Comparison of ENCODE assay signal across 7 mouse cellular contexts in the genomic region with DNA sequence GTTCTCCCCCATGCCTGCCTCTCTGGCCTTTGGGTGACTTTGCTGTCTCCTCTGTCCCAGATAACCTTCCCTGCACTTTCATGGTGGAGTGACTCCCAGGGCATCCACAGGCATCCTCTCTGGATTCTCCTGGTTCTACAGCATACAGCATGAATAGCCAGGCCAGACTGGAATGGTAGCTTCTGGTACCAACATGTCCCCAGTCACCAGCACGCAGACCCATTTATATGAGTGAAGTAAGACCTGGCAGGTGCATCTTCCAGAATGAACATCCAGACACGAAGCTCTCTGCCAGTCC. TPM values are rescaled to one million over a fixed set of nuclear protein-coding genes. Genes with fewer than 3 reads are reported as not detected.
A peak's percentile ranks its signal among the peaks of the same experiment; 100 is the strongest.
DNase-seq lines count a peak whose midpoint lies in the region; ATAC-seq and TF ChIP-seq lines count a peak whose summit lies in the region.

No protein-coding gene starts in this region.

- no peak overlapping the region for H3K9ac ChIP-seq in intestine, embryonic 15.5 days

- DNase-seq in layer of hippocampus, adult 2 months (ENCODE audit: low spot score in 2 of 2) = no peak
- no peak for DNase-seq in layer of hippocampus, adult 9-10 months (ENCODE audit: low spot score)
- no peak for DNase-seq in forebrain, embryonic 10.5 days (ENCODE audit: extremely low spot score, low spot score)
- no peak for DNase-seq in T-cell, adult 2 months (ENCODE audit: low spot score)
- DNase-seq in thymus, postnatal 4 days = no peak

- ATAC-seq in intestine, embryonic 15.5 days = no peak

- H3K4me2 ChIP-seq in intestine, embryonic 15.5 days (replicated peaks) = peak overlapping the region; percentile 25

- TF ChIP-seq CTCF in layer of hippocampus, adult 2 months (conservative IDR thresholded peaks at IDR 0.05) = no peak
- no peak for TF ChIP-seq CTCF in olfactory bulb, adult 2 months (IDR thresholded peaks at IDR 0.05; ENCODE audit: insufficient read depth, low read depth, low read length)

- TF ChIP-seq POLR2A in olfactory bulb, adult 2 months (IDR thresholded peaks at IDR 0.05; ENCODE audit: insufficient read depth, low read depth, low read length) = no peak

- H3K36me3 ChIP-seq in forebrain, embryonic 10.5 days (replicated peaks) = peaks cover 38% of the 10 kb centered on the region
- H3K36me3 ChIP-seq in intestine, embryonic 15.5 days = no peaks in the 10 kb centered on the region

- H3K27ac ChIP-seq in layer of hippocampus, adult 2 months = peak overlapping the region; percentile 25; the same call in 1 of the 2 replicates
- peak overlapping the region; percentile 100; the same call in 1 of the 2 replicates for H3K27ac ChIP-seq in forebrain, embryonic 10.5 days
- H3K27ac ChIP-seq in intestine, embryonic 15.5 days = no peak overlapping the region
- H3K27ac ChIP-seq in olfactory bulb, adult 2 months (ENCODE audit: insufficient read depth, low read depth, low read length) = no peak overlapping the region

- H3K27me3 ChIP-seq in forebrain, embryonic 10.5 days (ENCODE audit: poor library complexity, severe bottlenecking) = no peaks in the 10 kb centered on the region
- H3K27me3 ChIP-seq in intestine, embryonic 15.5 days (replicated peaks) = no peaks in the 10 kb centered on the region

- no peaks in the 10 kb centered on the region for H3K9me3 ChIP-seq in forebrain, embryonic 10.5 days
- no peaks in the 10 kb centered on the region for H3K9me3 ChIP-seq in intestine, embryonic 15.5 days

- H3K4me3 ChIP-seq in layer of hippocampus, adult 2 months = peak overlapping the region; percentile 86
- peak overlapping the region; percentile 94 for H3K4me3 ChIP-seq in forebrain, embryonic 10.5 days
- no peak overlapping the region for H3K4me3 ChIP-seq in intestine, embryonic 15.5 days (replicated peaks)
- peak overlapping the region; percentile 16 for H3K4me3 ChIP-seq in olfactory bulb, adult 2 months (ENCODE audit: insufficient read depth, low read depth, low read length)

- WGBS in forebrain, embryonic 10.5 days = 88% methylated on average over 2 of the region's 2 CpGs
- WGBS in intestine, embryonic 15.5 days = 71% methylated on average over 2 of the region's 2 CpGs
- 52% methylated on average over 2 of the region's 2 CpGs for WGBS in olfactory bulb, adult 2 months

- peaks cover 60% of the 10 kb centered on the region for H3K4me1 ChIP-seq in forebrain, embryonic 10.5 days
- H3K4me1 ChIP-seq in intestine, embryonic 15.5 days (replicated peaks) = peaks cover 19% of the 10 kb centered on the region
- H3K4me1 ChIP-seq in olfactory bulb, adult 2 months (ENCODE audit: control insufficient read depth, insufficient read depth, low read length) = peaks cover 29% of the 10 kb centered on the region

RNA-seq across cellular contexts. Expression of gene Dennd2a, which starts 2.1 kb away (rescaled TPM):
- 10 to 100 TPM; 37.0 to 38.2 TPM for total RNA-seq in layer of hippocampus, adult 2 months (2021)
- polyA plus RNA-seq in forebrain, embryonic 10.5 days (2016; fragmentation: Nextera tagmentation; extraction: Ambion mirVana) = 32.8 and 33.4 TPM in 2 replicates
- polyA plus RNA-seq in intestine, embryonic 15.5 days (2015; fragmentation: Nextera tagmentation; extraction: Ambion mirVana) = 11.7 and 12.3 TPM in 2 replicates
- not detected in 2 replicates for polyA plus RNA-seq in olfactory bulb, adult 2 months (2012; ENCODE audit: insufficient read depth, insufficient read length, low replicate concordance, missing spikeins)

RNA-seq across cellular contexts. Expression of gene Adck2, which starts 18.1 kb away (rescaled TPM):
- 10 to 100 TPM; 27.5 to 32.0 TPM for total RNA-seq in layer of hippocampus, adult 2 months (2021)
- 19.1 and 22.1 TPM in 2 replicates for polyA plus RNA-seq in forebrain, embryonic 10.5 days (2016; fragmentation: Nextera tagmentation; extraction: Ambion mirVana)
- 28.0 and 29.1 TPM in 2 replicates for polyA plus RNA-seq in intestine, embryonic 15.5 days (2015; fragmentation: Nextera tagmentation; extraction: Ambion mirVana)
- not detected in 2 replicates for polyA plus RNA-seq in olfactory bulb, adult 2 months (2012; ENCODE audit: insufficient read depth, insufficient read length, low replicate concordance, missing spikeins)

RNA-seq across cellular contexts. Expression of gene Gm42420, which starts 30.0 kb away (rescaled TPM):
- total RNA-seq in layer of hippocampus, adult 2 months (2021) = not detected
- 0.74 TPM in 1 of 2 replicates, not detected in the other for polyA plus RNA-seq in forebrain, embryonic 10.5 days (2016; fragmentation: Nextera tagmentation; extraction: Ambion mirVana)
- polyA plus RNA-seq in intestine, embryonic 15.5 days (2015; fragmentation: Nextera tagmentation; extraction: Ambion mirVana) = 1.1 and 1.2 TPM in 2 replicates
- polyA plus RNA-seq in olfactory bulb, adult 2 months (2012; ENCODE audit: insufficient read depth, insufficient read length, low replicate concordance, missing spikeins) = not detected in 2 replicates

RNA-seq across cellular contexts. Expression of gene Ndufb2, which starts 36.8 kb away (rescaled TPM):
- total RNA-seq in layer of hippocampus, adult 2 months (2021) = 100 to 1,000 TPM; 167 to 192 TPM
- 253 and 270 TPM in 2 replicates for polyA plus RNA-seq in forebrain, embryonic 10.5 days (2016; fragmentation: Nextera tagmentation; extraction: Ambion mirVana)
- polyA plus RNA-seq in intestine, embryonic 15.5 days (2015; fragmentation: Nextera tagmentation; extraction: Ambion mirVana) = 378 and 432 TPM in 2 replicates
- not detected in 2 replicates for polyA plus RNA-seq in olfactory bulb, adult 2 months (2012; ENCODE audit: insufficient read depth, insufficient read length, low replicate concordance, missing spikeins)

Comparison
In these comparisons a context has a peak if more than half of its experiments do, and no peak if none do; other contexts are left out.
1. H3K27ac ChIP-seq: peak in layer of hippocampus, adult 2 months (single experiment) and forebrain, embryonic 10.5 days (single experiment); none in intestine, embryonic 15.5 days (single experiment) and olfactory bulb, adult 2 months (single experiment).
2. RNA of gene Dennd2a, which starts 2.1 kb away (polyA plus RNA-seq): 32.8 to 33.4 TPM in forebrain, embryonic 10.5 days and 11.7 to 12.3 TPM in intestine, embryonic 15.5 days; not detected in olfactory bulb, adult 2 months; every median in the first group is over 10 times any median in the second.
3. RNA of gene Adck2, which starts 18.1 kb away (polyA plus RNA-seq): 28.0 to 29.1 TPM in intestine, embryonic 15.5 days and 19.1 to 22.1 TPM in forebrain, embryonic 10.5 days; not detected in olfactory bulb, adult 2 months; every median in the first group is over 10 times any median in the second.